20 mouse cellular contexts compared by ENCODE assay signal in the genomic region with DNA sequence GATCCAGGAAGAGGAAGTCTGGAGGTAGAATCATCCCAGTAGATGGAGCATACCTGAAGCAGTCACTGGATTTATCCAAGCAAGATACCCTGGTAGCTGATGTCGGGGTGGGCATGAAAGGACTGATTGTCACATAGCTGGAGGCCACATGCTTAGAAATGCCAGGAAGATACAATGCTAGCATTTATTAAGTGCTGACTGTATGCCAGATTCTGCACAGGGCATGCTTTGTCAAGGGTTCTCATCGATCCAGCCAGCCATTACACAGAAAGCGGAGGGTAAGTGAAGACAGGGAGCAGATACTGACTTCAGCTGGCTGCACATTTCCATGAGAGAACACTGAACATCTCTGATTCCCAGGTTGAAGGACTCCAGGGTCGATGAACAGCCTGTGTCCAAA. TPM values are rescaled to one million over a fixed set of nuclear protein-coding genes. Genes with fewer than 3 reads are reported as not detected.
"Had no signal": no experiment of that assay in that cellular context is flagged by ENCODE, and none has a peak within 500 bp of the region (broad histone marks: within the 10 kb centered on the region; RNA-seq: fewer than 3 reads in every experiment).

No protein-coding gene starts in this region.

- H3K4me1 ChIP-seq: limb, embryonic 12.5 days; liver, embryonic 13.5 days; lung, embryonic 15.5 days; megakaryocyte, embryonic 14.5 days; midbrain, embryonic 12.5 days had no signal

- H3K9me3 ChIP-seq: limb, embryonic 12.5 days; liver, embryonic 13.5 days; lung, embryonic 15.5 days; megakaryocyte, embryonic 14.5 days; midbrain, embryonic 12.5 days had no signal

- ATAC-seq: liver, postnatal 0 days; midbrain, embryonic 16.5 days had no signal

- H3K4me2 ChIP-seq: limb, embryonic 12.5 days; liver, embryonic 13.5 days; lung, embryonic 15.5 days; midbrain, embryonic 12.5 days had no signal

- DNase-seq: kidney, adult 11 months; kidney, postnatal 10 days; kidney, postnatal 4 days; liver; liver, embryonic 13.5 days; liver, postnatal 0 days; lung, postnatal 14 days; right cerebral cortex, postnatal 25 days; thymus, adult 18-20 months; thymus, postnatal 14 days had no signal

- H3K27me3 ChIP-seq: liver, embryonic 13.5 days; lung, embryonic 15.5 days; megakaryocyte, embryonic 14.5 days; midbrain, embryonic 12.5 days had no signal

- H3K9ac ChIP-seq: limb, embryonic 12.5 days; liver, embryonic 13.5 days; liver, postnatal 0 days; lung, embryonic 15.5 days; midbrain, embryonic 12.5 days had no signal

- H3K27ac ChIP-seq: limb, embryonic 12.5 days; liver, embryonic 13.5 days; lung, embryonic 15.5 days; macrophage; midbrain, embryonic 12.5 days; stomach, postnatal 0 days had no signal

- H3K4me3 ChIP-seq: limb, embryonic 12.5 days; liver, embryonic 13.5 days; lung, embryonic 15.5 days; midbrain, embryonic 12.5 days had no signal

- H3K36me3 ChIP-seq: limb, embryonic 12.5 days; liver, embryonic 13.5 days; lung, embryonic 15.5 days; midbrain, embryonic 12.5 days had no signal

RNA-seq across cellular contexts. Expression of a gene that starts 4.6 kb away (rescaled TPM):
- polyA plus RNA-seq: intestine, embryonic 14.5 days; kidney, embryonic 14.5 days; limb, embryonic 12.5 days; liver, embryonic 13.5 days; liver, postnatal 0 days; lung, embryonic 15.5 days; macrophage; midbrain, embryonic 12.5 days; midbrain, embryonic 16.5 days; neural tube, embryonic 14.5 days; stomach, postnatal 0 days had no signal
